ENCODE assay signal across 20 mouse cellular contexts in genomic region chr9:101641524-101641923, GRCm38 (mm10).
DNase-seq lines count a peak whose midpoint lies in the region; ATAC-seq lines count a peak whose summit lies in the region.
"Had no signal": no experiment of that assay in that cellular context is flagged by ENCODE, and none has a peak within 500 bp of the region (broad histone marks: within the 10 kb centered on the region; RNA-seq: fewer than 3 reads in every experiment).

No protein-coding gene starts in this region.

- no peaks in the 10 kb centered on the region for H3K9me3 ChIP-seq in lung, embryonic 16.5 days (ENCODE audit: control insufficient read depth, low read length)
- H3K9me3 ChIP-seq in intestine, embryonic 15.5 days: no peaks in the 10 kb centered on the region
- peaks cover 3% of the 10 kb centered on the region; the same call in 1 of the 2 replicates for H3K9me3 ChIP-seq in stomach, embryonic 16.5 days (replicated peaks; ENCODE audit: control insufficient read depth, low read length)
- H3K9me3 ChIP-seq in hindbrain, embryonic 10.5 days: peaks cover 5% of the 10 kb centered on the region
- H3K9me3 ChIP-seq in forebrain, embryonic 12.5 days: no peaks in the 10 kb centered on the region
- H3K9me3 ChIP-seq: forebrain, embryonic 13.5 days; heart, embryonic 12.5 days; hindbrain, embryonic 12.5 days had no signal

- no peaks in the 10 kb centered on the region for H3K4me1 ChIP-seq in lung, embryonic 16.5 days (replicated peaks; ENCODE audit: control insufficient read depth, insufficient read depth, low read length)
- H3K4me1 ChIP-seq in intestine, embryonic 15.5 days (replicated peaks): no peaks in the 10 kb centered on the region
- H3K4me1 ChIP-seq in stomach, embryonic 16.5 days (ENCODE audit: control insufficient read depth, insufficient read depth, low read length): no peaks in the 10 kb centered on the region
- no peaks in the 10 kb centered on the region for H3K4me1 ChIP-seq in hindbrain, embryonic 10.5 days (replicated peaks)
- no peaks in the 10 kb centered on the region; the same call in 1 of the 2 replicates for H3K4me1 ChIP-seq in forebrain, embryonic 12.5 days
- H3K4me1 ChIP-seq: embryonic facial prominence, embryonic 12.5 days; heart, embryonic 12.5 days; hindbrain, embryonic 12.5 days had no signal

- H3K36me3 ChIP-seq in lung, embryonic 16.5 days (ENCODE audit: control insufficient read depth, insufficient read depth, low read length): no peaks in the 10 kb centered on the region
- no peaks in the 10 kb centered on the region for H3K36me3 ChIP-seq in intestine, embryonic 15.5 days
- 0 out of 2 replicates have a peak, but pooled peaks cover 3% of the 10 kb centered on the region for H3K36me3 ChIP-seq in stomach, embryonic 16.5 days (ENCODE audit: control insufficient read depth, insufficient read depth, low read length)
- H3K36me3 ChIP-seq in hindbrain, embryonic 10.5 days: no peaks in the 10 kb centered on the region
- no peaks in the 10 kb centered on the region for H3K36me3 ChIP-seq in forebrain, embryonic 12.5 days (replicated peaks)
- H3K36me3 ChIP-seq: embryonic facial prominence, embryonic 12.5 days; heart, embryonic 12.5 days; hindbrain, embryonic 12.5 days had no signal

- no peak overlapping the region for H3K4me2 ChIP-seq in lung, embryonic 16.5 days (ENCODE audit: low read depth, low read length)
- H3K4me2 ChIP-seq in intestine, embryonic 15.5 days (replicated peaks): no peak overlapping the region
- H3K4me2 ChIP-seq in stomach, embryonic 16.5 days (ENCODE audit: low read depth, low read length): no peak overlapping the region
- H3K4me2 ChIP-seq in forebrain, embryonic 12.5 days: no peak overlapping the region
- H3K4me2 ChIP-seq: embryonic facial prominence, embryonic 12.5 days; forebrain, embryonic 13.5 days; heart, embryonic 12.5 days; hindbrain, embryonic 12.5 days had no signal

- H3K27me3 ChIP-seq in lung, embryonic 16.5 days (ENCODE audit: control insufficient read depth, insufficient read depth, low read depth, low read length): no peaks in the 10 kb centered on the region
- no peaks in the 10 kb centered on the region for H3K27me3 ChIP-seq in intestine, embryonic 15.5 days (replicated peaks)
- H3K27me3 ChIP-seq in stomach, embryonic 16.5 days (ENCODE audit: control insufficient read depth, insufficient read depth, low read length): no peaks in the 10 kb centered on the region
- H3K27me3 ChIP-seq in hindbrain, embryonic 10.5 days (ENCODE audit: insufficient read depth, poor library complexity, severe bottlenecking): no peaks in the 10 kb centered on the region
- H3K27me3 ChIP-seq in forebrain, embryonic 12.5 days: no peaks in the 10 kb centered on the region
- H3K27me3 ChIP-seq: embryonic facial prominence, embryonic 12.5 days; forebrain, embryonic 13.5 days; heart, embryonic 12.5 days; hindbrain, embryonic 12.5 days had no signal

- H3K9ac ChIP-seq in lung, embryonic 16.5 days (ENCODE audit: low read length): no peak overlapping the region
- H3K9ac ChIP-seq in intestine, embryonic 15.5 days: no peak overlapping the region
- H3K9ac ChIP-seq in stomach, embryonic 16.5 days (ENCODE audit: low read length): no peak overlapping the region
- no peak overlapping the region for H3K9ac ChIP-seq in forebrain, embryonic 12.5 days
- H3K9ac ChIP-seq: embryonic facial prominence, embryonic 12.5 days; forebrain, embryonic 13.5 days; forebrain, postnatal 0 days; heart, embryonic 12.5 days; hindbrain, embryonic 12.5 days had no signal

- no peak overlapping the region for H3K4me3 ChIP-seq in lung, embryonic 16.5 days (ENCODE audit: low read length)
- no peak overlapping the region for H3K4me3 ChIP-seq in intestine, embryonic 15.5 days (replicated peaks)
- no peak overlapping the region for H3K4me3 ChIP-seq in stomach, embryonic 16.5 days (replicated peaks; ENCODE audit: low read length)
- no peak overlapping the region for H3K4me3 ChIP-seq in hindbrain, embryonic 10.5 days
- no peak overlapping the region for H3K4me3 ChIP-seq in forebrain, embryonic 12.5 days (replicated peaks)
- H3K4me3 ChIP-seq: embryonic facial prominence, embryonic 12.5 days; forebrain, embryonic 13.5 days; gastrocnemius, adult 2 months; heart, embryonic 12.5 days; hindbrain, embryonic 12.5 days had no signal

- peak; percentile 94 for ATAC-seq in lung, embryonic 16.5 days (ENCODE audit: low read depth)
- peak; percentile 78 for ATAC-seq in intestine, embryonic 15.5 days
- peak; percentile 93 for ATAC-seq in stomach, embryonic 16.5 days (ENCODE audit: insufficient read depth, low FRiP score)
- ATAC-seq in forebrain, embryonic 12.5 days (ENCODE audit: low FRiP score): no peak
- ATAC-seq: forebrain, embryonic 13.5 days; forebrain, postnatal 0 days had no signal

- DNase-seq in lung, postnatal 25 days (ENCODE audit: low spot score): no peak
- peak; percentile 51 for DNase-seq in lung, postnatal 10 days
- DNase-seq in kidney, adult 18-20 months: no peak
- no peak for DNase-seq in hindbrain, embryonic 10.5 days (ENCODE audit: low spot score)
- DNase-seq: adrenal gland, adult 2 months; adrenal gland, postnatal 25 days; cerebellum, adult 11 months; cerebellum, adult 9-10 months; cerebellum, postnatal 25 days; forebrain, postnatal 0 days; gastrocnemius, adult 2 months; gastrocnemius, postnatal 25 days had no signal

- 2% methylated on average over 3 of the region's 3 CpGs for WGBS in lung, embryonic 16.5 days
- WGBS in intestine, embryonic 15.5 days: 10% methylated on average over 3 of the region's 3 CpGs
- 10% methylated on average over 3 of the region's 3 CpGs for WGBS in stomach, embryonic 16.5 days
- 66% methylated on average over 3 of the region's 3 CpGs for WGBS in hindbrain, embryonic 10.5 days
- WGBS in forebrain, embryonic 12.5 days: 57% methylated on average over 3 of the region's 3 CpGs

- no peak overlapping the region for H3K27ac ChIP-seq in lung, embryonic 16.5 days (ENCODE audit: low read length)
- H3K27ac ChIP-seq in intestine, embryonic 15.5 days: no peak overlapping the region
- H3K27ac ChIP-seq in stomach, embryonic 16.5 days (ENCODE audit: low read length): peak overlapping the region; percentile 80; the same call in 1 of the 2 replicates
- H3K27ac ChIP-seq in hindbrain, embryonic 10.5 days: no peak overlapping the region
- no peak overlapping the region for H3K27ac ChIP-seq in forebrain, embryonic 12.5 days
- H3K27ac ChIP-seq: embryonic facial prominence, embryonic 12.5 days; forebrain, embryonic 13.5 days; gastrocnemius, adult 2 months; hindbrain, embryonic 12.5 days had no signal
